Mouse (Mus musculus): ENCODE measurements around the gene Myo1d.

The Myo1d gene

GRCm38 (mm10) chr11:80734771-80735170 is 45.1 kb downstream of the Myo1d start:
- in situ Hi-C loops (cut with MboI): no loop called here

GRCm38 (mm10) chr11:80724701-80725100 is 55.1 kb downstream of the Myo1d start:
- in situ Hi-C loops (cut with MboI): no loop called here

- in situ Hi-C loops (cut with MboI): no loop called here
Observed at GRCm38 (mm10) chr11:80723406-80724047, 56.3 kb downstream of the Myo1d start.

- in situ Hi-C loops (cut with MboI): no loop called here
Observed at GRCm38 (mm10) chr11:80719014-80719413, 60.8 kb downstream of the Myo1d start.

GRCm38 (mm10) chr11:80718036-80718435 is 61.8 kb downstream of the Myo1d start:
- in situ Hi-C loops (cut with MboI): no loop called here

- in situ Hi-C loops (cut with MboI): no loop called here
Observed at GRCm38 (mm10) chr11:80715115-80715514, 64.7 kb downstream of the Myo1d start.

- in situ Hi-C loops (cut with MboI): no loop called here
Observed at GRCm38 (mm10) chr11:80713705-80714104, 66.1 kb downstream of the Myo1d start.

- in situ Hi-C loops (cut with MboI): no loop called here
Observed at GRCm38 (mm10) chr11:80712201-80712600, 67.6 kb downstream of the Myo1d start.

- in situ Hi-C loops (cut with MboI): no loop called here
Observed at GRCm38 (mm10) chr11:80711336-80711735, 68.5 kb downstream of the Myo1d start.

- in situ Hi-C loops (cut with MboI): no loop called here
Observed at GRCm38 (mm10) chr11:80700611-80701010, 79.2 kb downstream of the Myo1d start.

- in situ Hi-C loops (cut with MboI): no loop called here
Observed at GRCm38 (mm10) chr11:80698721-80699120, 81.1 kb downstream of the Myo1d start.

- in situ Hi-C loops (cut with MboI): no loop called here
Observed at GRCm38 (mm10) chr11:80696350-80696749, 83.5 kb downstream of the Myo1d start.

- in situ Hi-C loops (cut with MboI): no loop called here
Observed at GRCm38 (mm10) chr11:80684603-80685002, 95.2 kb downstream of the Myo1d start.

- in situ Hi-C loops (cut with MboI): no loop called here
Observed at GRCm38 (mm10) chr11:80682745-80683144, 97.1 kb downstream of the Myo1d start.

- in situ Hi-C loops (cut with MboI): no loop called here
Observed at GRCm38 (mm10) chr11:80673013-80673412, 106.8 kb downstream of the Myo1d start.

- in situ Hi-C loops (cut with MboI): no loop called here
Observed at GRCm38 (mm10) chr11:80670391-80670790, 109.4 kb downstream of the Myo1d start.

GRCm38 (mm10) chr11:80669934-80670333 is 109.9 kb downstream of the Myo1d start:
- in situ Hi-C loops (cut with MboI): no loop called here

- in situ Hi-C loops (cut with MboI): no loop called here
Observed at GRCm38 (mm10) chr11:80666211-80666610, 113.6 kb downstream of the Myo1d start.

GRCm38 (mm10) chr11:80664261-80664660 is 115.6 kb downstream of the Myo1d start:
- in situ Hi-C loops (cut with MboI): no loop called here

GRCm38 (mm10) chr11:80645111-80645510 is 134.7 kb downstream of the Myo1d start:
- in situ Hi-C loops (cut with MboI): no loop called here

GRCm38 (mm10) chr11:80628992-80629865 is 150.6 kb downstream of the Myo1d start:
- in situ Hi-C loops (cut with MboI): no loop called here

GRCm38 (mm10) chr11:80628581-80628980 is 151.2 kb downstream of the Myo1d start:
- in situ Hi-C loops (cut with MboI): no loop called here

- in situ Hi-C loops (cut with MboI): no loop called here
Observed at GRCm38 (mm10) chr11:80623038-80623380, 156.8 kb downstream of the Myo1d start.

Measured in mature B cell (primary cell).